Mouse (Mus musculus) forebrain, postnatal 0 days (tissue): Measurements from ENCODE around the gene Setd7. TPM values are rescaled to one million over a fixed set of nuclear protein-coding genes. Genes with fewer than 3 reads are reported as not detected.
A peak's percentile ranks its signal among the peaks of the same experiment; 100 is the strongest.
"Not testable (repeated sequence)": the region's sequence is repeated elsewhere in the genome, so short reads cannot be mapped to it uniquely, and the experiment has no call there.

Experiments used
- ATAC-seq: fragments of 200-750 bp; cut with Nextera tagmentation; 2 replicates; pipeline ENCODE4 v1.8.0; 2017; ENCODE audit warnings: mild to moderate bottlenecking, moderate library complexity
- DNase-seq: peaks from one replicate; pipeline ENCODE4 v3.0.0-alpha.2; 2015
- H3K27ac ChIP-seq: fragments of 300-500 bp; sonication (generic); 2 replicates; pipeline ENCODE4 v1.5.1; 2014; ENCODE audit warnings: low read depth, mild to moderate bottlenecking, antibody characterized with exemption, low read length, moderate library complexity, mixed read lengths
- H3K27me3 ChIP-seq: fragments of 300-500 bp; sonication (generic); 2 replicates; pipeline ENCODE4 v1.6.1; 2014; ENCODE audit warnings: mild to moderate bottlenecking, low read length, mixed read lengths; ENCODE audit not compliant: insufficient read depth
- H3K36me3 ChIP-seq: fragments of 300-500 bp; sonication (generic); 2 replicates; pipeline ENCODE4 v1.6.1; 2014; ENCODE audit warnings: mild to moderate bottlenecking, moderate library complexity; ENCODE audit not compliant: insufficient read depth
- H3K4me1 ChIP-seq: fragments of 300-500 bp; sonication (generic); 2 replicates; pipeline ENCODE4 v1.6.1; 2014; ENCODE audit warnings: antibody characterized with exemption; ENCODE audit not compliant: insufficient read depth
- H3K4me2 ChIP-seq: fragments of 300-500 bp; sonication (generic); 2 replicates; pipeline ENCODE4 v1.6.1; 2014; ENCODE audit warnings: low read depth, mild to moderate bottlenecking, moderate library complexity
- H3K4me3 ChIP-seq: fragments of 300-500 bp; sonication (generic); 2 replicates; pipeline ENCODE4 v1.5.1; 2014; ENCODE audit warnings: low read depth, low read length, mixed read lengths
- H3K9ac ChIP-seq: fragments of 300-500 bp; sonication (generic); 2 replicates; pipeline ENCODE4 v1.6.1; 2014; ENCODE audit warnings: mild to moderate bottlenecking
- H3K9me3 ChIP-seq: fragments of 300-500 bp; sonication (generic); 2 replicates; pipeline ENCODE4 v1.6.1; 2016; ENCODE audit warnings: low read length
- CTCF ChIP-seq: sonication (generic); IDR thresholded peaks from 2 replicates; pipeline ENCODE4 v1.5.1; 2016; ENCODE audit warnings: antibody characterized with exemption, control low read depth, low read depth
- WGBS: fragments of 180-500 bp; shearing (Covaris S2); extraction: QIAGEN DNeasy Blood & Tissue Kit; methylation state at CpG from one replicate; pipeline ENCODE4 v1.1.7; 2014; 5-methylcytosine and 5-hydroxymethylcytosine counted together
- polyA plus RNA-seq: library from polyadenylated mRNA; unstranded; fragments of >200 nt; fragmentation: Nextera tagmentation; extraction: Ambion mirVana; gene quantifications from 2 replicates; pipeline ENCODE4 v1.2.1, GENCODE M21; 2015
- total RNA-seq: library from RNA; depleted of rRNA; stranded (reverse); fragments of >200 nt; gene quantifications from 2 replicates; pipeline ENCODE4 v1.2.3, GENCODE M21; 2014

Setd7 gene
- total and polyA plus RNA-seq, 2 experiments from 2014 or later: 2.1 to 22.8 TPM

- 81% methylated on average over 1 of the region's 1 CpGs for WGBS
- no peak for DNase-seq
- H3K4me3 ChIP-seq: no peak overlapping the region
- H3K4me1 ChIP-seq: 0 out of 2 replicates have a peak, but pooled peaks cover 4% of the 10 kb centered on the region
- H3K27ac ChIP-seq: no peak overlapping the region
- no peak for TF ChIP-seq CTCF
- no peaks in the 10 kb centered on the region for H3K27me3 ChIP-seq
- no peaks in the 10 kb centered on the region for H3K9me3 ChIP-seq
- no peak overlapping the region for H3K9ac ChIP-seq
- H3K36me3 ChIP-seq: no peaks in the 10 kb centered on the region
- no peak for ATAC-seq
- H3K4me2 ChIP-seq: no peak overlapping the region
These were observed 32.8 kb upstream of the Setd7 start for GRCm38 (mm10) chr3:51593506-51593905.

GRCm38 (mm10) chr3:51591591-51591990 is 30.9 kb upstream of the Setd7 start:
- H3K36me3 ChIP-seq: no peaks in the 10 kb centered on the region
- H3K9ac ChIP-seq: no peak overlapping the region
- no peak overlapping the region for H3K4me2 ChIP-seq
- 95% methylated on average over 6 of the region's 6 CpGs for WGBS
- H3K4me3 ChIP-seq: no peak overlapping the region
- TF ChIP-seq CTCF: no peak
- no peaks in the 10 kb centered on the region for H3K27me3 ChIP-seq
- ATAC-seq (no peak), DNase-seq (no peak)
- no peak overlapping the region for H3K27ac ChIP-seq
- no peaks in the 10 kb centered on the region for H3K9me3 ChIP-seq
- 0 out of 2 replicates have a peak, but pooled peaks cover 4% of the 10 kb centered on the region for H3K4me1 ChIP-seq

- WGBS: 15% methylated on average over 15 of the region's 15 CpGs
- no peaks in the 10 kb centered on the region for H3K27me3 ChIP-seq
- H3K9ac ChIP-seq: no peak overlapping the region; the same call in 1 of the 2 replicates
- peak overlapping the region; percentile 19; the same call in 1 of the 2 replicates for H3K4me2 ChIP-seq
- no peaks in the 10 kb centered on the region for H3K9me3 ChIP-seq
- no peak for TF ChIP-seq CTCF
- peak overlapping the region; percentile 50; the same call in 1 of the 2 replicates for H3K27ac ChIP-seq
- no peaks in the 10 kb centered on the region for H3K36me3 ChIP-seq
- H3K4me3 ChIP-seq: 0 out of 2 replicates have a peak overlapping the region, but pooled peaks have one; percentile 11
- H3K4me1 ChIP-seq: 0 out of 2 replicates have a peak, but pooled peaks cover 4% of the 10 kb centered on the region
- ATAC-seq: peak; percentile 97
- peak; percentile 66 for DNase-seq
These were observed 29.7 kb upstream of the Setd7 start for GRCm38 (mm10) chr3:51590207-51590892.

- no peaks in the 10 kb centered on the region for H3K36me3 ChIP-seq
- 59% methylated on average over 7 of the region's 7 CpGs for WGBS
These were observed 27.1 kb upstream of the Setd7 start for GRCm38 (mm10) chr3:51587697-51588262.

GRCm38 (mm10) chr3:51583574-51584391 is 23.1 kb upstream of the Setd7 start:
- ATAC-seq (peak; percentile 94), DNase-seq (peak; percentile 93)
- Histone ChIP-seq H3K9ac (no peak overlapping the region; the same call in 1 of the 2 replicates), H3K4me3 (no peak overlapping the region), H3K9me3 (no peaks in the 10 kb centered on the region), H3K4me1 (no peaks in the 10 kb centered on the region), H3K27ac (no peak overlapping the region), H3K36me3 (no peaks in the 10 kb centered on the region), H3K4me2 (no peak overlapping the region), H3K27me3 (no peaks in the 10 kb centered on the region)
- TF ChIP-seq CTCF: peak; percentile 90
- WGBS: 25% methylated on average over 18 of the region's 18 CpGs

More at GRCm38 (mm10) chr3:51587697-51588262, 27.1 kb upstream of the Setd7 start:
- Histone ChIP-seq H3K27ac (no peak overlapping the region), H3K9me3 (no peaks in the 10 kb centered on the region), H3K27me3 (no peaks in the 10 kb centered on the region), H3K4me2 (no peak overlapping the region), H3K9ac (no peak overlapping the region), H3K4me3 (no peak overlapping the region), H3K4me1 (0 out of 2 replicates have a peak, but pooled peaks cover 4% of the 10 kb centered on the region)
- peak; percentile 41 for TF ChIP-seq CTCF
- no peak for ATAC-seq
- no peak for DNase-seq

- WGBS: 82% methylated on average over 4 of the region's 4 CpGs
- H3K9ac ChIP-seq, ATAC-seq, H3K9me3 ChIP-seq, H3K27ac ChIP-seq, DNase-seq, H3K4me3 ChIP-seq, H3K36me3 ChIP-seq, H3K4me1 ChIP-seq, H3K4me2 ChIP-seq, H3K27me3 ChIP-seq: not testable (repeated sequence)
These were observed 18.6 kb upstream of the Setd7 start for GRCm38 (mm10) chr3:51579243-51579642.
